Mouse (Mus musculus): Measurements from ENCODE around the gene Cpt1b.

GRCm38 (mm10) chr15:89468577-89468976, 42.9 kb upstream of the Cpt1b start:
- TF ChIP-seq CTCF (IDR thresholded peaks at IDR 0.05; ENCODE audit: low read depth, low read length) = 0 out of 2 replicates have a peak, but pooled peaks have one; percentile 11
- no peak for TF ChIP-seq GATA1 (IDR thresholded peaks at IDR 0.05; ENCODE audit: borderline replicate concordance, low read length)
- TF ChIP-seq POLR2AphosphoS5 (IDR thresholded peaks at IDR 0.05; ENCODE audit: insufficient replicate concordance, low read depth, low read length) = no peak
- TF ChIP-seq TAL1 (conservative IDR thresholded peaks at IDR 0.05; ENCODE audit: low read depth, low read length) = no peak
